Mouse (Mus musculus): Measurements from ENCODE around the gene Unc119b.

- TF ChIP-seq TAL1 (IDR thresholded peaks at IDR 0.05; ENCODE audit: low read length) (no peak), GATA1 (IDR thresholded peaks at IDR 0.05; ENCODE audit: low read length) (no peak)
These were observed 43.8 kb downstream of the Unc119b start for GRCm38 (mm10) chr5:115091015-115091414.

Measured in erythroblast, embryonic 14.5 days (primary cell).